In genomic region chr3:88502031-88502571, GRCm38 (mm10) we compare ENCODE assay signal across 8 mouse cellular contexts. TPM values are rescaled to one million over a fixed set of nuclear protein-coding genes. Genes with fewer than 3 reads are reported as not detected.
DNase-seq lines count a peak whose midpoint lies in the region; ATAC-seq and TF ChIP-seq lines count a peak whose summit lies in the region.

No protein-coding gene starts in this region.

- peaks cover 12% of the 10 kb centered on the region for H3K4me1 ChIP-seq in heart, adult 2 months (ENCODE audit: control insufficient read depth, insufficient read depth, low read length)
- peaks cover 2% of the 10 kb centered on the region for H3K4me1 ChIP-seq in cortical plate, adult 2 months (ENCODE audit: control insufficient read depth, insufficient read depth, low read length)
- peaks cover 27% of the 10 kb centered on the region for H3K4me1 ChIP-seq in limb, embryonic 11.5 days (ENCODE audit: control insufficient read depth, insufficient read depth, low read length)
- peaks cover 9% of the 10 kb centered on the region; the same call in 1 of the 2 replicates for H3K4me1 ChIP-seq in midbrain, postnatal 0 days (ENCODE audit: insufficient read depth, low read length)

- TF ChIP-seq CTCF in heart, adult 2 months (IDR thresholded peaks at IDR 0.05): no peak
- no peak for TF ChIP-seq CTCF in cortical plate, adult 2 months (IDR thresholded peaks at IDR 0.05; ENCODE audit: extremely low read depth, insufficient read depth, low read length)
- no peak for TF ChIP-seq CTCF in midbrain, postnatal 0 days (IDR thresholded peaks at IDR 0.05)

- peak overlapping the region; percentile 94 for H3K27ac ChIP-seq in heart, adult 2 months
- peak overlapping the region; percentile 65 for H3K27ac ChIP-seq in cortical plate, adult 2 months (ENCODE audit: insufficient read depth, low read length)
- H3K27ac ChIP-seq in limb, embryonic 11.5 days (replicated peaks; ENCODE audit: low read depth, low read length): no peak overlapping the region
- H3K27ac ChIP-seq in midbrain, postnatal 0 days (ENCODE audit: low read depth, low read length): peak overlapping the region; percentile 67

- WGBS in heart, adult 2 months: 4% methylated on average over 11 of the region's 11 CpGs
- 16% methylated on average over 11 of the region's 11 CpGs for WGBS in limb, embryonic 11.5 days
- WGBS in midbrain, postnatal 0 days: 22% methylated on average over 11 of the region's 11 CpGs

- peaks cover 6% of the 10 kb centered on the region for H3K36me3 ChIP-seq in heart, adult 2 months (ENCODE audit: control insufficient read depth, insufficient read depth, low read length)
- H3K36me3 ChIP-seq in limb, embryonic 11.5 days (ENCODE audit: control insufficient read depth, insufficient read depth, low read length): no peaks in the 10 kb centered on the region
- peaks cover 4% of the 10 kb centered on the region; the same call in 1 of the 2 replicates for H3K36me3 ChIP-seq in midbrain, postnatal 0 days (ENCODE audit: insufficient read depth, low read length)

- TF ChIP-seq EP300 in heart, adult 2 months (IDR thresholded peaks at IDR 0.05; ENCODE audit: insufficient read depth, low read depth, low read length): 0 out of 2 replicates have a peak, but pooled peaks have one; percentile 23

- no peaks in the 10 kb centered on the region for H3K27me3 ChIP-seq in heart, adult 2 months (ENCODE audit: control insufficient read depth, insufficient read depth, low read length)
- peaks cover 13% of the 10 kb centered on the region for H3K27me3 ChIP-seq in limb, embryonic 11.5 days (ENCODE audit: control insufficient read depth, insufficient read depth, low read length)
- no peaks in the 10 kb centered on the region for H3K27me3 ChIP-seq in midbrain, postnatal 0 days (ENCODE audit: insufficient read depth, low read length)

- peaks cover 6% of the 10 kb centered on the region; the same call in 1 of the 2 replicates for H3K79me2 ChIP-seq in heart, adult 2 months (replicated peaks; ENCODE audit: control insufficient read depth, insufficient read depth, low read length)

- H3K4me3 ChIP-seq in heart, adult 2 months: peak overlapping the region; percentile 87
- H3K4me3 ChIP-seq in cortical plate, adult 2 months (ENCODE audit: insufficient read depth, low read length): peak overlapping the region; percentile 89
- H3K4me3 ChIP-seq in limb, embryonic 11.5 days (ENCODE audit: low read depth, low read length): peak overlapping the region; percentile 54
- peak overlapping the region; percentile 90 for H3K4me3 ChIP-seq in midbrain, postnatal 0 days (ENCODE audit: low read depth, low read length)

- no peaks in the 10 kb centered on the region for H3K9me3 ChIP-seq in limb, embryonic 11.5 days (ENCODE audit: control insufficient read depth, low read length)
- H3K9me3 ChIP-seq in midbrain, postnatal 0 days (ENCODE audit: low read length): no peaks in the 10 kb centered on the region

- intact Hi-C loops in heart, adult 2 months (cut with DNase I): no loop called here
- intact Hi-C loops in heart, postnatal 36 days (cut with DNase I): loop anchor here (1.0 kb wide), 1 partner anchor 8 kb away; no protein-coding TSS in a partner anchor

- peak overlapping the region; percentile 98 for H3K4me2 ChIP-seq in limb, embryonic 11.5 days (ENCODE audit: low read depth, severe bottlenecking)
- H3K4me2 ChIP-seq in midbrain, postnatal 0 days (ENCODE audit: low read depth, low read length, poor library complexity, severe bottlenecking): peak overlapping the region; percentile 86

- ATAC-seq in limb, embryonic 11.5 days (ENCODE audit: insufficient number of reproducible peaks, low FRiP score, low TSS enrichment, low read depth): no peak
- ATAC-seq in midbrain, postnatal 0 days (ENCODE audit: low FRiP score): no peak; the same call in 1 of the 2 replicates

- peak overlapping the region; percentile 88 for H3K9ac ChIP-seq in heart, adult 2 months (ENCODE audit: low read depth, low read length)
- peak overlapping the region; percentile 61 for H3K9ac ChIP-seq in limb, embryonic 11.5 days (ENCODE audit: low read length)
- H3K9ac ChIP-seq in midbrain, postnatal 0 days (replicated peaks; ENCODE audit: low read length, poor library complexity, severe bottlenecking): peak overlapping the region; percentile 87

- no peak for TF ChIP-seq POLR2A in heart, adult 2 months (IDR thresholded peaks at IDR 0.05; ENCODE audit: insufficient read depth, low read depth, low read length)
- no peak for TF ChIP-seq POLR2A in cortical plate, adult 2 months (IDR thresholded peaks at IDR 0.05; ENCODE audit: extremely low read depth, insufficient read depth, low read length)

- peak in 1 of 2 experiments; percentile 63 for DNase-seq in heart, adult 2 months
- DNase-seq in heart, adult 9 months (ENCODE audit: low spot score in 2 of 2): no peak
- peak; percentile 49 to 72 for DNase-seq in heart, postnatal 36 days
- no peak for DNase-seq in limb, embryonic 11.5 days (ENCODE audit: low spot score)
- no peak for DNase-seq in midbrain, postnatal 0 days (ENCODE audit: low spot score)
- no peak for DNase-seq in layer of hippocampus, adult 8-10 months (ENCODE audit: low spot score in 2 of 2)
- no peak for DNase-seq in right cerebral cortex, adult 18-20 months

RNA-seq across cellular contexts. Expression of gene Lmna, which starts 7.7 kb away (rescaled TPM):
- 100 to 1,000 TPM; 117 to 138 TPM for total RNA-seq in heart, adult 2 months (2021)
- polyA plus RNA-seq in heart, adult 2 months (2012; rRNA removed): 67.3 and 85.2 TPM in 2 replicates
- polyA plus RNA-seq in cortical plate, adult 2 months (2012; rRNA removed): 64.7 and 70.6 TPM in 2 replicates
- total RNA-seq in heart, postnatal 36 days (2021): 100 to 1,000 TPM; 121 to 130 TPM
- polyA plus RNA-seq in limb, embryonic 11.5 days (2014; fragmentation: Nextera tagmentation; extraction: Ambion mirVana): 20.3 and 20.4 TPM in 2 replicates
- 57.6 and 75.0 TPM in 2 replicates for total RNA-seq in midbrain, postnatal 0 days (2014; rRNA removed)
- 74.1 and 77.2 TPM in 2 replicates for polyA plus RNA-seq in midbrain, postnatal 0 days (2015; fragmentation: Nextera tagmentation; extraction: Ambion mirVana)
- 10 to 100 TPM; 38.0 to 45.6 (median 40.2) TPM for total RNA-seq in layer of hippocampus, adult 8-10 months (2022)

RNA-seq across cellular contexts. Expression of gene Mex3a, which starts 30.1 kb away (rescaled TPM):
- total RNA-seq in heart, adult 2 months (2021): under 1 TPM; 0.42 to 0.45 TPM
- 0.27 and 0.59 TPM in 2 replicates for polyA plus RNA-seq in heart, adult 2 months (2012; rRNA removed)
- 1.5 TPM in 2 replicates for polyA plus RNA-seq in cortical plate, adult 2 months (2012; rRNA removed)
- under 1 TPM; 0.22 to 0.58 TPM for total RNA-seq in heart, postnatal 36 days (2021)
- polyA plus RNA-seq in limb, embryonic 11.5 days (2014; fragmentation: Nextera tagmentation; extraction: Ambion mirVana): 42.6 and 43.5 TPM in 2 replicates
- total RNA-seq in midbrain, postnatal 0 days (2014; rRNA removed): 56.9 and 58.2 TPM in 2 replicates
- 15.4 and 16.1 TPM in 2 replicates for polyA plus RNA-seq in midbrain, postnatal 0 days (2015; fragmentation: Nextera tagmentation; extraction: Ambion mirVana)
- 1 to 10 TPM; 2.4 to 2.8 (median 2.6) TPM for total RNA-seq in layer of hippocampus, adult 8-10 months (2022)

RNA-seq across cellular contexts. Expression of gene Sema4a, which starts 41.1 kb away (rescaled TPM):
- 1 to 10 TPM; 3.2 to 3.3 TPM for total RNA-seq in heart, adult 2 months (2021)
- 8.5 and 9.5 TPM in 2 replicates for polyA plus RNA-seq in heart, adult 2 months (2012; rRNA removed)
- 68.9 and 71.6 TPM in 2 replicates for polyA plus RNA-seq in cortical plate, adult 2 months (2012; rRNA removed)
- total RNA-seq in heart, postnatal 36 days (2021): 1 to 10 TPM; 3.1 to 3.6 TPM
- polyA plus RNA-seq in limb, embryonic 11.5 days (2014; fragmentation: Nextera tagmentation; extraction: Ambion mirVana): 5.4 and 5.7 TPM in 2 replicates
- 52.6 and 62.0 TPM in 2 replicates for total RNA-seq in midbrain, postnatal 0 days (2014; rRNA removed)
- 42.1 and 44.2 TPM in 2 replicates for polyA plus RNA-seq in midbrain, postnatal 0 days (2015; fragmentation: Nextera tagmentation; extraction: Ambion mirVana)
- 10 to 100 TPM; 43.0 to 52.1 (median 50.8) TPM for total RNA-seq in layer of hippocampus, adult 8-10 months (2022)

RNA-seq across cellular contexts. Expression of gene Rab25, which starts 46.0 kb away (rescaled TPM):
- not detected for total RNA-seq in heart, adult 2 months (2021)
- polyA plus RNA-seq in heart, adult 2 months (2012; rRNA removed): 2.2 TPM in 1 of 2 replicates, not detected in the other
- polyA plus RNA-seq in cortical plate, adult 2 months (2012; rRNA removed): 0.13 and 0.36 TPM in 2 replicates
- total RNA-seq in heart, postnatal 36 days (2021): not detected
- polyA plus RNA-seq in limb, embryonic 11.5 days (2014; fragmentation: Nextera tagmentation; extraction: Ambion mirVana): 2.4 and 3.1 TPM in 2 replicates
- 0.60 TPM in 1 of 2 replicates, not detected in the other for total RNA-seq in midbrain, postnatal 0 days (2014; rRNA removed)
- 0.46 TPM in 1 of 2 replicates, not detected in the other for polyA plus RNA-seq in midbrain, postnatal 0 days (2015; fragmentation: Nextera tagmentation; extraction: Ambion mirVana)
- total RNA-seq in layer of hippocampus, adult 8-10 months (2022): 1 to 10 TPM in 1 of 4 experiments, not detected in 3; 1.5 TPM

RNA-seq across cellular contexts. Expression of gene Lamtor2, which starts 50.8 kb away (rescaled TPM):
- 100 to 1,000 TPM in 1 of 2 experiments, 10 to 100 TPM in 1; 94.3 to 104 TPM for total RNA-seq in heart, adult 2 months (2021)
- 118 TPM in 2 replicates for polyA plus RNA-seq in heart, adult 2 months (2012; rRNA removed)
- polyA plus RNA-seq in cortical plate, adult 2 months (2012; rRNA removed): 126 and 133 TPM in 2 replicates
- 10 to 100 TPM; 94.6 to 99.1 TPM for total RNA-seq in heart, postnatal 36 days (2021)
- 78.9 and 89.3 TPM in 2 replicates for polyA plus RNA-seq in limb, embryonic 11.5 days (2014; fragmentation: Nextera tagmentation; extraction: Ambion mirVana)
- total RNA-seq in midbrain, postnatal 0 days (2014; rRNA removed): 46.7 and 66.0 TPM in 2 replicates
- 187 and 205 TPM in 2 replicates for polyA plus RNA-seq in midbrain, postnatal 0 days (2015; fragmentation: Nextera tagmentation; extraction: Ambion mirVana)
- 100 to 1,000 TPM in 3 of 4 experiments, 10 to 100 TPM in 1; 89.2 to 111 (median 106) TPM for total RNA-seq in layer of hippocampus, adult 8-10 months (2022)

Comparison
In these comparisons a context has a peak if more than half of its experiments do, and no peak if none do; other contexts are left out.
1. DNase-seq: peak in heart, postnatal 36 days (2 of 2); none in heart, adult 9 months (0 of 2), limb, embryonic 11.5 days (single experiment), midbrain, postnatal 0 days (single experiment), layer of hippocampus, adult 8-10 months (0 of 2) and right cerebral cortex, adult 18-20 months (single experiment).
2. RNA of gene Mex3a, which starts 30.1 kb away (total RNA-seq): 56.9 to 58.2 TPM in midbrain, postnatal 0 days; 2.4 to 2.8 TPM in layer of hippocampus, adult 8-10 months, 0.22 to 0.58 TPM in heart, postnatal 36 days and 0.42 to 0.45 TPM in heart, adult 2 months; every median in the first group is over 10 times any median in the second.
3. RNA of gene Sema4a, which starts 41.1 kb away (total RNA-seq): 52.6 to 62.0 TPM in midbrain, postnatal 0 days and 43.0 to 52.1 TPM in layer of hippocampus, adult 8-10 months; 3.1 to 3.6 TPM in heart, postnatal 36 days and 3.2 to 3.3 TPM in heart, adult 2 months; every median in the first group is over 4 times any median in the second.
4. Peak in every context shown above with its lines, with median percentiles within 50 percentile points of each other: H3K4me3 ChIP-seq and H3K9ac ChIP-seq.